Mouse (Mus musculus) intestine, embryonic 16.5 days (tissue): Measurements from ENCODE around the gene Dapk3. TPM values are rescaled to one million over a fixed set of nuclear protein-coding genes. Genes with fewer than 3 reads are reported as not detected.
"Not testable (repeated sequence)": the region's sequence is repeated elsewhere in the genome, so short reads cannot be mapped to it uniquely, and the experiment has no call there.

Experiments
- ATAC-seq: fragments of 200-750 bp; cut with Nextera tagmentation; 2 replicates; pipeline ENCODE4 v1.8.0; 2017; ENCODE audit warnings: moderate TSS enrichment, moderate library complexity
- H3K27ac ChIP-seq: fragments of 300-500 bp; sonication (generic); 2 replicates; pipeline ENCODE4 v1.5.1; 2014; ENCODE audit warnings: mild to moderate bottlenecking, low read length
- H3K27me3 ChIP-seq: fragments of 300-500 bp; sonication (generic); replicated peaks from 2 replicates; pipeline ENCODE4 v1.6.1; 2014; ENCODE audit warnings: low read length, control low read depth, mixed read lengths; ENCODE audit not compliant: control insufficient read depth, insufficient read depth
- H3K36me3 ChIP-seq: fragments of 300-500 bp; sonication (generic); 2 replicates; pipeline ENCODE4 v1.6.1; 2014; ENCODE audit warnings: low read length, control low read depth; ENCODE audit not compliant: control insufficient read depth, insufficient read depth
- H3K4me1 ChIP-seq: fragments of 300-500 bp; sonication (generic); 2 replicates; pipeline ENCODE4 v1.6.1; 2014; ENCODE audit warnings: low read length, control low read depth, mixed read lengths; ENCODE audit not compliant: control insufficient read depth, insufficient read depth
- H3K4me2 ChIP-seq: fragments of 300-500 bp; sonication (generic); 2 replicates; pipeline ENCODE4 v1.6.1; 2014; ENCODE audit warnings: low read depth, low read length, control low read depth
- H3K4me3 ChIP-seq: fragments of 300-500 bp; sonication (generic); 2 replicates; pipeline ENCODE4 v1.5.1; 2014; ENCODE audit warnings: mild to moderate bottlenecking, low read length
- H3K9ac ChIP-seq: fragments of 300-500 bp; sonication (generic); 2 replicates; pipeline ENCODE4 v1.6.1; 2014; ENCODE audit warnings: low read depth, low read length
- H3K9me3 ChIP-seq: fragments of 300-500 bp; sonication (generic); 2 replicates; pipeline ENCODE4 v1.6.1; 2016; ENCODE audit warnings: low read length, control low read depth; ENCODE audit not compliant: control insufficient read depth
- WGBS: fragments of 180-500 bp; shearing (Covaris S2); extraction: QIAGEN DNeasy Blood & Tissue Kit; methylation state at CpG from one replicate; pipeline ENCODE4 v1.1.7; 2014; 5-methylcytosine and 5-hydroxymethylcytosine counted together
- polyA plus RNA-seq: library from polyadenylated mRNA; unstranded; fragments of >200 nt; fragmentation: Nextera tagmentation; extraction: Ambion mirVana; gene quantifications from 2 replicates; pipeline ENCODE4 v1.2.1, GENCODE M21; 2015

Dapk3 gene
- polyA plus RNA-seq, 1 experiment from 2014 or later, result 15.4 TPM

GRCm38 (mm10) chr10:81175345-81175701 lies 7.5 kb upstream of the Dapk3 start:
- Histone ChIP-seq H3K4me1 (peaks cover 45% of the 10 kb centered on the region), H3K4me2 (peak overlapping the region; percentile 52), H3K27ac (peak overlapping the region; percentile 66), H3K9ac (peak overlapping the region; percentile 46; the same call in 1 of the 2 replicates), H3K36me3 (peaks cover 27% of the 10 kb centered on the region), H3K4me3 (peak overlapping the region; percentile 35)
- not testable (repeated sequence) for H3K27me3 ChIP-seq, H3K9me3 ChIP-seq, ATAC-seq
- 9% methylated on average over 4 of the region's 4 CpGs for WGBS

GRCm38 (mm10) chr10:81175936-81176465 lies 6.8 kb upstream of the Dapk3 start:
- 3% methylated on average over 13 of the region's 13 CpGs for WGBS
- peaks cover 33% of the 10 kb centered on the region for H3K36me3 ChIP-seq
- no peaks in the 10 kb centered on the region for H3K27me3 ChIP-seq
- peak overlapping the region; percentile 40 for H3K4me2 ChIP-seq
- peak overlapping the region; percentile 59 for H3K9ac ChIP-seq
- H3K4me3 ChIP-seq, result peak overlapping the region; percentile 70
- peaks cover 45% of the 10 kb centered on the region for H3K4me1 ChIP-seq
- no peaks in the 10 kb centered on the region for H3K9me3 ChIP-seq
- peak; percentile 34 for ATAC-seq
- peak overlapping the region; percentile 66 for H3K27ac ChIP-seq

GRCm38 (mm10) chr10:81176466-81177271 lies 6.1 kb upstream of the Dapk3 start, which contains the start of gene Eef2:
Eef2 (plus strand) TSS chr10:81176631.
- H3K9me3 ChIP-seq, result no peaks in the 10 kb centered on the region
- WGBS, result under 1% methylated on average over 77 of the region's 77 CpGs
- peak within 1 kb of the TSS; percentile 77 for H3K27ac ChIP-seq
- H3K36me3 ChIP-seq, result peaks cover 40% of the 10 kb centered on the region
- H3K9ac ChIP-seq, result peak within 1 kb of the TSS; percentile 89
- H3K27me3 ChIP-seq, result no peaks in the 10 kb centered on the region
- ATAC-seq, result peak; percentile 81
- peak within 1 kb of the TSS; percentile 92 for H3K4me2 ChIP-seq
- H3K4me1 ChIP-seq, result peaks cover 50% of the 10 kb centered on the region
- H3K4me3 ChIP-seq, result peak within 1 kb of the TSS; percentile 70

- peaks cover 52% of the 10 kb centered on the region for H3K4me1 ChIP-seq
- no peaks in the 10 kb centered on the region for H3K9me3 ChIP-seq
- H3K27ac ChIP-seq, result peak overlapping the region; percentile 77
- peaks cover 43% of the 10 kb centered on the region for H3K36me3 ChIP-seq
- peak overlapping the region; percentile 92 for H3K4me2 ChIP-seq
- peak overlapping the region; percentile 89 for H3K9ac ChIP-seq
- WGBS, result 8% methylated on average over 16 of the region's 16 CpGs
- H3K4me3 ChIP-seq, result peak overlapping the region; percentile 70
- no peaks in the 10 kb centered on the region for H3K27me3 ChIP-seq
- ATAC-seq, result no peak
Measured at GRCm38 (mm10) chr10:81177491-81177925, 5.3 kb upstream of the Dapk3 start.

- H3K36me3 ChIP-seq, result peaks cover 43% of the 10 kb centered on the region
- H3K9me3 ChIP-seq, result no peaks in the 10 kb centered on the region
- H3K27me3 ChIP-seq, result no peaks in the 10 kb centered on the region
- H3K4me3 ChIP-seq, result peak overlapping the region; percentile 70
- 57% methylated on average over 14 of the region's 14 CpGs for WGBS
- peak overlapping the region; percentile 77 for H3K27ac ChIP-seq
- H3K4me2 ChIP-seq, result peak overlapping the region; percentile 92
- no peak for ATAC-seq
- peak overlapping the region; percentile 89 for H3K9ac ChIP-seq
- H3K4me1 ChIP-seq, result peaks cover 52% of the 10 kb centered on the region
Measured at GRCm38 (mm10) chr10:81177958-81178712, 4.7 kb upstream of the Dapk3 start.

GRCm38 (mm10) chr10:81178927-81179326 lies 3.9 kb upstream of the Dapk3 start:
- no peak overlapping the region for H3K27ac ChIP-seq
- H3K36me3 ChIP-seq, result peaks cover 43% of the 10 kb centered on the region
- no peak overlapping the region for H3K4me2 ChIP-seq
- 0 out of 2 replicates have a peak overlapping the region, but pooled peaks have one; percentile 40 for H3K9ac ChIP-seq
- H3K4me1 ChIP-seq, result peaks cover 51% of the 10 kb centered on the region
- 92% methylated on average over 11 of the region's 11 CpGs for WGBS
- peak overlapping the region; percentile 9; the same call in 1 of the 2 replicates for H3K4me3 ChIP-seq
- no peaks in the 10 kb centered on the region for H3K9me3 ChIP-seq
- ATAC-seq, result no peak
- no peaks in the 10 kb centered on the region for H3K27me3 ChIP-seq

GRCm38 (mm10) chr10:81179451-81180342 lies 3.1 kb upstream of the Dapk3 start:
- no peak for ATAC-seq
- H3K27ac ChIP-seq, result no peak overlapping the region
- H3K27me3 ChIP-seq, result no peaks in the 10 kb centered on the region
- no peak overlapping the region for H3K4me2 ChIP-seq
- H3K4me1 ChIP-seq, result peaks cover 52% of the 10 kb centered on the region
- H3K9me3 ChIP-seq, result no peaks in the 10 kb centered on the region
- H3K36me3 ChIP-seq, result peaks cover 43% of the 10 kb centered on the region
- H3K9ac ChIP-seq, result 0 out of 2 replicates have a peak overlapping the region, but pooled peaks have one; percentile 40
- H3K4me3 ChIP-seq, result no peak overlapping the region
- 87% methylated on average over 32 of the region's 32 CpGs for WGBS

- H3K27me3 ChIP-seq, result no peaks in the 10 kb centered on the region
- no peak overlapping the region for H3K4me3 ChIP-seq
- WGBS, result 91% methylated on average over 13 of the region's 13 CpGs
- ATAC-seq, result no peak
- H3K36me3 ChIP-seq, result peaks cover 46% of the 10 kb centered on the region
- no peaks in the 10 kb centered on the region for H3K9me3 ChIP-seq
- no peak overlapping the region for H3K9ac ChIP-seq
- H3K4me2 ChIP-seq, result no peak overlapping the region
- peaks cover 48% of the 10 kb centered on the region for H3K4me1 ChIP-seq
- H3K27ac ChIP-seq, result no peak overlapping the region
Measured at GRCm38 (mm10) chr10:81180946-81181345, 1.9 kb upstream of the Dapk3 start.
